Mouse (Mus musculus) spleen, postnatal 10 days (tissue): Measurements from ENCODE around the gene Mydgf.

Experiments used
- DNase-seq, 2 experiments: peaks; one replicate each; pipeline ENCODE4 v3.0.0; 2021 to 2022; ENCODE audit warnings: low spot score in 2 of 2

The Mydgf gene

DNA sequence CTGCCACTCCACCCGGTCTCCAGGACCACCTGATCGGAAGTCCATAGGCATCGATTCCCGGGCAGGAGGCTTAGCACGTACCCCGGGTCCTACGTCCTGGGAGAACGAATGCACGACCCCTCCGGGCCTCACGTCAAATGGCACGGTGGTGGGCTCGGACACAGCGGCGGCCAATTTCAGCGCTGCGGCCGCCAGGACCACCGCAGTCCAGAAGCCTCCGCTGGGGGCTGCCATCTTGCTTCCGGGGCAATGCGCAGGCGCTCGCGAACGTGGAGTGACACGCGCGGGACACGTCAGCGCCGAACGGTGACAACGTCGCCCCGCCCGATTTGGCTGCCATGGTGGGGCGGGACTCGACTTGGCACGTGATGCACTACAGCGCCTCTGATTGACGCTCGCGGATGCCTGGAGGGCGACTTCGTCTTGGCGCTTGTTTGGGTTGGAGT is at the start of gene Mydgf:
TSS of gene Mydgf (minus strand) at position 263 of the 446 bp plus-strand sequence.
- peak; percentile 85 to 97 for DNase-seq

DNA sequence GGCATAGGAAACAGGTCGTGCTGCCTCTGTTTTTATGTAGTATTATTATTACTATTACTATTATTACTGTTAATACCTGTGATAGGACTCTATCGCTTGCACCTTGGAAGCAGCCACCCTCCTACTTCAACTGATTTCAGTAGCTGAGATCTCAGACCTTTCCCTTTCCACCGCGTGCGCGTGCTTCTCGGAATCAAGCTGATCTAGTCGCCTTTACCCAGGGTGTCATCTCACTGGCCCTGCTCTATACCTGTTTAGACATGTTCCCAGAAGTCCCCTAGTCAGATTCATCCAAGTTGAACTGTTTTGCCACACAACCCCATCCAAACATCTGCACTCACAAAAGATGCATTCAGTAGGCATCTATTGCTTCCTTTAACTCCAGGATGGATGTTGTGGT is 49.7 kb upstream of the Mydgf start:
- DNase-seq, result no peak

DNA sequence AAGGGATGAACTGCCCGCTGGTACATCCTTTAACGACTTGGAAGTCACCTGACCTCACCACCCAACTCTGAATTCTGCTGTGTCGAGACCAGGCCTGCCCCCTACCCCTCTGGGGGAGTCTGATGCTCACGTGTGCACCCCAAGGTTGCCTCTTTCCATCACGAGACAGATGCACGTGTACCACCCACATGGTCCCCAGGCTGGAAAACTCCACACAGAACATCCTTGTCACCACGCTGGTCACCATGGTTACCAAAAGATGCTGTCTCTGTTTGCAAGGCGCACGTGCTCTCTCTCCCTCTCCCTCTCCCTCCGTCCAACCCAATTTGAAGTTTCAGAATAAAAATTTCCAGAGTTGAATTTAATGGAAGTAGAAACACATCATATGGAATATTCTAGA is 46.2 kb upstream of the Mydgf start:
- no peak for DNase-seq

DNA sequence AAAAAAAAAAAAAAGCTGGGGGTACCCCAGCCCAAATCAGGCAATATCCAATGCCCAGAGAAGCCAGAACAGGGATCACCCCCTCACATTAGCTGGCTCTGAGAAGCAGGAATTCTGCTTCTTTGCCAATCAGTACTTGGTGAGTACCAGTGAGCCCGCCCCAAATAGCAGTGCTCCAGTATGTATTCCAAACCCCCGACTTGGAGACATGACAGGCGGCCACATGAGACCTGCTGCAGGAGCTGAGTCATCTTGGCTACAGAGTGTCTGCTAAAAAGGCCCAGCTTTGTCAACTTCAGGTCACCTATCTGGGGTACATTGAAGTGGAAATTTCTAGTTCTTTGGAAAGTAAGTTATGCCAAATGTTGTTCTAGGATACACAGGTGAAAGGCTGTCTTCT is 42.8 kb upstream of the Mydgf start:
- no peak for DNase-seq

DNA sequence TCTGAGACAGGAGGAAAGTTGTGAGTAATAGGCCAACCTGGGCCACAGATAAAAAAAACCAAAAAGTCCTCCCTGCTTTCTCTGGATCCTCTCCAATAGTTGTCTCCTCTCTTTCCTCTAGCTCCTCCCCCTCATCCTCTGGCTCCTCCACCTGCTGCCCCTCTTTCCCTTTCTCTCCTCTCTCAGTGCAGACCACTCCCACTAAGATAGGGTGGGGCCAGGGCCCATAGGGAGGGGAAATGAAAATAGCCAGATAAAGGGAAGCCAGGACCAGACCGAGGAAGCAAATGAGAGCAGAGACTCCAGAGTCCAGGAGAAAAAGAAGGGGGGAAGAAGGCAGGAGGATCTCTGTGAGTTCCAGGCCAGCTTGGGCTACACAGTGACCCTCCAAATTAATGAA is 41.2 kb upstream of the Mydgf start:
- no peak for DNase-seq

DNA sequence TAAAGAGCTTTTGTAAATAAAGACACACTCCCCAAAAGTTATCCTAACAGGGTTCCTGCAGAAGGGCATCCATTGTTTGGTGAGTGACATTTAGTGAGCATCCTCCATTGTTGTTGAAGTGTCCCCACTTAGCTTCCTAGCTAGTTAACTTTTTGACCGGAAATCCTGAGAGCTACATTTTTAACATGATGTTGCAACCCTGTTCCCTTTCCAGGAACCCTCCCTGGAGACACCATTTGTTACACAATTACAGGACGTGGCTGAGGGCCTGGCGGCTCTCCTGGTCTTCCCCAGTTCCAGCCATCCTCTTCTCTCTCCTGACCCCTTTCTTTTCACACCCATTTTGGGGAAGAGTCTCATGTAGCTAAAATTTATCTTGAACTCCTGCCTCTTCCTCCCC is 36.1 kb upstream of the Mydgf start:
- DNase-seq, result no peak

DNA sequence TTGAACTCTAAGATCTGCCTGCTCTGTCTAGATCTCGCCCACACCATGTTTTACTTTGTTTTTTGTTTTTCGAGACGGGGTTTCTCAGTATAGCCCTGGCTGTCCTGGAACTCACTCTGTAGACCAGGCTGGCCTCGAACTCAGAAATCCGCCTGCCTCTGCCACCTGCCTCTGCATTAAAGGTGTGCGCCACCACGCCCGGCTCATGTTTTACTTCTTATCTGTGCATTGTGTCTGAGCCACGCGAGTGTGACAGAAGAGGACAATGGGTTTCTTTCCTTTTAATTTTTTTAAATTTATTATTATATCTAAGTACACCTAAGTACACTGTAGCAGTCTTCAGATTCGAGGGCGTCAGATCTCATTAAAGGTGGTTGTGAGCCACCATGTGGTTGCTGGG is 35.5 kb upstream of the Mydgf start:
- DNase-seq, result no peak

DNA sequence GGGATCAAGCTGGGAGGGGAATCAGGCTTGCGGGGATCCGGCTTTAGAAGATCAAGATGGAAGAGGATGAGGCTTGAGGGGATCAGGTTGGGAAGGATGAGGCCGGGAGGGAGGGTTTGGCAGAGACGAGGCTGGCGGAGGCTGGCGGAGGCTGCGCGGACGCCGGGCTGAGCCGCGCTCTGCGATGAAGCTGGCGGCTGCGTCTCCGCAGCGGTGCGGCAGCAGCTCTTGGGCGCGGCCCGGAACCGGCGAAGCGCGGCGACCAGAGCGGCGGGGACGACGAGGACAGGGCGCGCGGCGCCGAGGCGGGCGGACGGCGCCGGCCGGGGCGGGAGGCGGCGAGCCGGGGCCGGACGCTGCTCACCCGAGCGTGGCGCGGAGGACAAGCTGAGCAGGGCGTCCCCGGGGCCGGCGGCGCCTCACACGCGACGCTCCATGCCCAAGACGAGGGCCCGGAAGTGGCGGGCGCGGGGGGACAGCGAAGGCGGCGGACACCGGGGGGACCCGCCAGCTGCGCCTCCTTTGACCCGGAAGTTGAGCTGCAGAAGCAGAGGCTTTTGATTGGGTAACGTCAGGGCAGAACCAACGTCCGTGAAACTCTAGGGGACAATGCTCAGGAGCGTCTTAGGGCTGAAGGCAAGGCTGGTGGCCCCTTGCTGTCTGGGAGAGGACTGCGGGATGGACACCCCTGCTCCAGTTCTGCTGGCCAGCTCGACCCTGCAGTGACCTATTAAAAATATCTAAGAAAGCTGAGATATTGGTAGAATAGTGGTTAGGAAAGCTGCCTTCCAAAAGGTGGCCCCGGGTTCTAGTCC is 34.9 kb upstream of the Mydgf start, which contains the start of gene Dpp9:
TSS of gene Dpp9 (minus strand) at position 529 of the 815 bp plus-strand sequence.
- DNase-seq, result peak; percentile 78 to 87

DNA sequence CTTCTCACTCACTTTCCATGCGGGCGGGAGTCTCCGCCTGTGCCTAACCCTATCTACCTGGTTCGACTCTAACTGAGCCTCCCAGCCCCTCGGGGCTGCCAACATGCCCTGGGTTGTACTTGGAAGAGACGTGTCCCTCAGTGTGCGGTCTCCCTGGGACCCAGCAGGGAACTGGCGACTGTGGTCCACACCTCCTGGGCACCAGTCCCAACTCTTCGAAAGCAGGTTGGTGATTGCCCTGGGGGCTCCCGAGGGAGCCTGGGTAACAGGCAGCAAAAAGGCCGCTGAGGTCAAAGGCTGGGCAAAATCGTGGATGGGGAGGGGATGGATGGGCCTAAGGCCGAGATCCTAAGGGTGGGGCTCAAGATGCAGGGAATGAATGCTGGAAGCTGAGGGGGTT is 34.0 kb upstream of the Mydgf start:
- no peak for DNase-seq

DNA sequence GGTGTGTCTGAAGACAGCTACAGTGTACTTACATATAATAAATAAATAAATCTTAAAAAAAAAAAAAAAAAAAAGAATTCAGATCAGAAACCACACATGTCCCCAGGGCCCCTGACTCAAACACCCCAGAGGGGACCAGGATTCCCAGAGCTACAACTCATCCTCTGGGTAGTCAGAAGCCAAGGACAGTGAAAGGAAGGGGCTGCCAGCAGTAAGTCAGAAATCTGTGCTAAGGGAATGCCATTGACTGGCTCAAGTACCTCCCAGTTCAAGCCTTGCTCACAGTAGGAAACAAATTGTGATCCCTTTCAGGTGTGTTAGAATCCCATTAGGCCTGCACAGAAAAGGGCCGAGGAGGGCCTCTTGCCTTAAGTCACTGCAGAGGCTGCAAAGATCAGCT is 30.5 kb upstream of the Mydgf start:
- no peak for DNase-seq

DNA sequence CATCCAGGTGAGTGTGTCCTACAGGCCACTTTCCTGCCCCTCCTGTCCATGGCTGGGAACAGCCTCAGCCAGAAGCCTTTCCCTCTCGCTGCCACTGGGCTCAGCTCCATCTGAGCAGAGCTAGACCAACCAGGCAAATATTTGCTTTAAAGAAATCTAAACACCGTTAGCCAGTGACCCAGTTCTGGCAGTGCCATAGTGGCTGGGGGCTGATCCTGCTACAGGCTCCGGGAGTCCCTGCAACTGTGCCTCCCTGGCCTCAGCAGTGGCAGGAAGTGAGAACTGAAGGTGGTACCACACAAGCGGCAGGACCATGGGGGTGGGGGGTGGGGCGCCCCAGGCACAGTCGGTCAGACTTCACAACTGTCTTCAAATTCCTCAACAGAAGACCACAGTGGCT is 29.0 kb upstream of the Mydgf start:
- no peak for DNase-seq

DNA sequence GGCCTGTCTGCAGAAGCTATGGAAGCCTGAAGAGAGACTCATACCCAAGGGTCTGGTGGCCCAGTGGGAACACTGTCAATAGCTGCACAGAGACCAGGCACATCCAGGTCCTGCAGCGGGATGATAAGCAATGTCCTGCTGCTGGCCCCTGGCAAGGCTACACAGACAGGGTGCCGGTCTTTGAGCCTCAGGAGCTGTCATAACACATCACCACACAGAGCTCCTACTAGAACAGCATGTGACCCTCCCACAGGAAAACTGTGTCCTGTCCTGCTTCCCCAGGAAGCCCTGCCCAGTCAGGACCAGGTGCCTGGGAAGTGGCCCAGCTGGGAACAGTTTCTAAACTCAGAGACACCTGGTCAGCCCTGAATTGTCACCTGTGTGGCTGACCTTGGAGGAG is 27.4 kb upstream of the Mydgf start:
- no peak for DNase-seq

DNA sequence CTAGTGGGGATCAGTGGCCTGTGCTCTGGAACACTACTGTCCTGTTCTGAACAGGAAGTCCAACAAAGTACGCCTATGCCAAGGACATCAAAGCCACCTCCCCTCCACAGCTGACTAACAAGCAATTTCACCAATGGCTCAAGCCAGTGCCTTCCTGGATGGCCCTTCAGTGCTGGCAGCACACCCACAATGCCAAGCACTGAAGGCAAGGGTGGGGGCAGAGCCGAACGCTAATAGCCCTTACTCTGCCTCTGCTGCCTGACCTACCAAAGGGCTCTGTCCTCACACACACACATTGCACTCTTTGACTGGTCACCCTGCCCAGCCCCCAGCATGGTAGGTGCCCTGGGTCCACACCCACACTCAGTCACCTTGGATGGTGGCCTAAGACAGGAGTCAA is 25.1 kb upstream of the Mydgf start:
- DNase-seq, result no peak

DNA sequence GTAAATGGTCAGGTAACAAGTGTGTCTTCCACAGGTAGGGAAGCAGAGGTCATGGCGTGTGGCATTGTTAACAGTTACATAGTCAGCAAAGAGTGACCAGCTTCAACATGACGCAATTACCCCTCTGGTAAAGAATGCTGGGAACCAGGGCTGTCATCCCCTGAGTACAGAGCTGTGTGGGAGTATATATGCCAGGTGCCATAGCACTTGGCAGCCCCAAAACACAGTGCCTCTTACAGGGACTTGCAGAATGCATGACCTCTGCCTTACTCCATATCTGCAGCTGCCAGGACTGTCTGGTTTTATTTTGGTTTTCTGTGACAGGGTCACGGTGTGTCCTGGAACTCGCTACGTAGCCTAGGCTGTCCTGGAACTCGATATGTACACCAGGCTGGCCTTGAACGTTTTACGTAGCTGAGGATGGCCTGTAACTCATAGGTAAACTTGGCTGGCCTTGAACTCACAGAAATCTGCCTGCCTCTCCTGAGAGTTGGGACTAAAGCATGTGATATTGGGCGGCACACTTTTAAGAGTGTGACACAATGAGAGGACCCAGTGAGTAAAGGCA is 24.3 kb upstream of the Mydgf start:
- no peak for DNase-seq

DNA sequence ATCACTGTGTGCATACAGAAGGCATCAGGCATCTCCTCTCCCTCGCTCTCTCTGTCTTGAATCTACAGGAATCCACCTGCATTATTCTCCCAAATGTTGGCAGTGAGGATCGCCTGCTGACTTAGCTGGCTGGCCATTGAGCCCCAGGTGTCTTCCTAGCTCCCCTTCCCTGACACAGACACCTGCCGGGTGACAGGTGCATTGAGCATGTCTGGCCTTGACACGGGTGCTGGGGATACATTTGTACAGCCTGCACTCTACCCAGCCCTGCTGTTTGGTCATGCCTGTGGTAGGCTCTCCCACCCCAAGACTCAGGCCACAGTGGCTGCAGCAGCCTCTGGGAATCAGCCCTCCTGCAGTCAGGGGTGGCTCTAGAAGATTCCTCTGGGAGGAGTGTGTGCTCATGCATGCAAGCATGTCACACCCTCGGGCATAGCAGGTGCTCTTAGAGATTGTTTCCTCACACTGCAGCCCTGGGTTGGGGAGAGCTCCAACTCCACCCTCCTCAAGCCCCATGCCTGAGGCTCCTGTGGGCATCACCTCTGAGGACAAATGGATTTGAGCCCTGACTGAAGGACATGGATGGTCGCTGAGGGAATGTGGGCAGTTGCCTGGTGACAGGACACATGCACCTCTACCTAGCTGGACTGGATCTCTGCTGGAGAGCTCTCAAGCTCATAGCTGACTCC is 23.4 kb upstream of the Mydgf start:
- no peak for DNase-seq

DNA sequence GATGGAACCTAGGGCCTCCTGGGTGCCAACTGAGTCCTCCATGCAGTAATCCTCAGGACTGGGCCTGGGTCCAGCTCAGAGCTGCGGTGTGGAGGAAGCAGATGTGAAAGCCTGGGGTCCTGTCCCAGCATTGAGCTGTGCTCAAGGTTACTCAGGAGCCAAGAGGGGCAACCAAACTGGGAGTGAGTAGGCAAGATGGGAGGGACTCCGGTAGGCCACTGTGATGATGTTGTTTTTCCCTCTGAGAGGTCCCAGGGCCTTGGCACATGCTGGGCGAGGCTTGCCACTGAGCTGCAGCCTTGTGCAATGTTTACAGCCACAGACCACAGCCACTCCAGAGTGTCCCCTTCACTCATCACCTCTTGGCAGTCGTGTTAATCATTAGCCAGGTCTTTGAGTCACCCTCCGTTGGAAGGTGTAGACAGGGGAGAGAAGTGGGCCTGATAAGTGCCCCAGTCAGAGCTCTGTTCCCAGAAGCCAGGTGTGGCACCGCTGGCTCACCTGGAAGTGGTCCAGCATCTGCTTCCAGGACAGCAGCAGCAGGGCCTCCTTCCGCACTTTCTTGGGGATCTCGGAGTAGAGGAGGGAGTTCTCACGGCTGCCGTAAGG is 22.7 kb upstream of the Mydgf start:
- no peak for DNase-seq

DNA sequence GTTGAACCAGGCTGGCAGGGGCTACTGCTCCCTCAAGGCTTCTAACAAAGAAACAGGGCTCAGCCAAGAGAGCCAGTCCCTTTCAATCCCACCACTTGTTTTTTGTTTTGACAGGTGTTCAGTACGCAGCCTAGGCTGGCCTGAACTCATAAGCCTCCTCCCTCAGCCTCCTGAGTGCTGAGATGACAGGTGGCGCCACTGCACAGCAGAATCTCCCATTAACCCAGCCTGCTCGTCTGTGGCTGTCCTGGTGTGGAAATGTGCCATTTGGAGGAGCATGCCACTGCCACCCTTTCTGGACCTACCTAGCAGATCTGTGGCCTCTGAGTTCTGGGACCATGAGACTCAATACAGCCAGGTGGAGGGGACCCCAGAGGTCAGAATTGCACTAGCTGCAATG is 20.0 kb upstream of the Mydgf start:
- no peak for DNase-seq

DNA sequence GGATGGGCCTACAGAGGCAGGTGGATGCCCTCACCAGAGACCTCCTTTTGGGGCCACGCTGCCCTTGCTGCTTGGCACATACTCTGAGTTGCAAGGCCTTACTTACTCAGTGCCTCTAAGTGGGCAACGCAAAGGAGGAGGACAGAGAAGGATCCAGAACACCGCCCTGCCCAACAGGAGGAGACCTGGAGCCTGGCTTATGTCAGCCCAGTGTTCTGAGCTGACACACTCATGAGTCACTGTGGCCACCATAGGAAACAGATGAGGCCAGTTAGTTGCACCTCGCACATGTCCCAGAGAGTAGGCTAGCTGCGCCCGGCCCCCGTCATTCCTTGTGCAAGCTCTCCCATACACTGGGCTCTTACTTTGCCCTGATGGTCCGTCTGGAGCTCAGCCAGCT is 18.8 kb upstream of the Mydgf start:
- no peak for DNase-seq

DNA sequence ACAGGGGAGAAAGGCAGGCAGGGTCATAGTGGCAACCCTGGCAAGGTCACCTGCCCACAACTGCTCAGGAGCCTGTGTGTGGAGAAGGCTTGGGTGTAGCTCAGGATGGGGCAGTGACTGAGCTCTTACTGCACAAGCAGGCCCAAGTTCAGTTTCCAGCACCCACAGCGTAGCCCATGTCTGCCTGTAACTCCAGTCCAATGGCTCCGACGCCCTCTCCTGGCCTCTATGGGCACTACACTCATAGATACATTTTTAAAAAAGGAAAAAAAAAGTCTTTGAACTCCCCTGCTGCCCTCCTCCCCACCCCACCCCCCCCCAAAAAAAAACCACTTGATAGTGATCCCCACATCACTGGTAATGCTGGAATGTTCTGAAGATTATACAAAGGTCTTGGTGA is 17.9 kb upstream of the Mydgf start:
- DNase-seq, result no peak

DNA sequence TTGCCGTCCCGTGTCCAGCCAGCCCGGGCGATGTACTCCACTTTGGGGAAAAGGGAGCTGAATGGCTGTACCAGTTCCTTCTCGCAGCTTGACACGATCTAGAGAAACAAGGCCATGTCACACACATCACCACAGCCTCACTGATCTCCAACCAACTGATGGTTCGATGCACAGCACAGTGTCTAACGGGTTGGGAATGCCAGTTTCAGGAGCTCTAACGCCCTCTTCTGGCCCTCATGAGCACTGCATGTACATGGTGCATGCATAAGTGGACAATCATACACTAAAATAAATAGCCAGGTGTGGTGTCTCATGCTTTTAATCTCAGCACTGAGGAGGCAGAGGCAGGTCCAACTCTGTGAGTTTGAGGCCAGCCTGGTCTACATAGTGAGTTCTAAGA is 16.9 kb upstream of the Mydgf start:
- DNase-seq, result no peak

DNA sequence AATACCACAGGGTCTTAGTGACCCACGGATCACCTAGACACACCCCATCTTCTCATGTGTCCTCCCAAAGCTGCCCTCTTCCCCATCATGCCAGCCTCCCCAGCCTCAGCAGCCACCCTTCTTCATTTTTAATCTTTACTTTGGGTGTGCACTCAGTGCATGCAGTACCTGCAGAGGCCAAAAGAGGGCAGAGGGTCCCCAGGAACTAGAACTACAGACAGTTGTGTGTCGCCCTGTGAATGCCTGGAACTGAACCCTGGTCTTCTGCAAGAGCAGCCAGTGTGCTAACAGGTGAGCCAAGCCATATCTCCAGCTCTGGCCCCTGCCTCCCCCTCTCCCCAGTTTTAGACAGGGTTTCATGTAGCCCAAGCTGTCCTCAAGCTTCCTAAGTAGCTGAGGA is 13.1 kb upstream of the Mydgf start:
- peak; percentile 17 to 50 for DNase-seq

DNA sequence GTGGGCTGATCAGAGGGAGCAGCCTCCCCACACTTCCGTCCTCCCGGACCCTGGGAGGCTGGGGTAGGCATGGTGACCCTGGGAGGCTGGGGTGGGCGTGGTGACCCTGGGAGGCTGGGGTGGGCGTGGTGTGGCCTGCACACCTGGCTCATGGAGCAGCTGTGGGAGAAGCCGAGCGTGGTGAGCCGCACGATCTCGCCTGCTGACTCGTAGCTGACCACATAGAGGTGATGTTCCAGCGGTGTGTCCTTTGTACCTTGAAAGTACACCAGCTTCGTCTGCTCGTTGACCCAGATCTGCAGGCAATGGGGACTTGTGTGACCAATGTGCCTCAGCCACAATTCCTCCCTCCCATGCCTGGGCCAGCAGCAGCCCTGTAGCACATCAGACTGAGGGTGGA is 11.0 kb upstream of the Mydgf start:
- no peak for DNase-seq

DNA sequence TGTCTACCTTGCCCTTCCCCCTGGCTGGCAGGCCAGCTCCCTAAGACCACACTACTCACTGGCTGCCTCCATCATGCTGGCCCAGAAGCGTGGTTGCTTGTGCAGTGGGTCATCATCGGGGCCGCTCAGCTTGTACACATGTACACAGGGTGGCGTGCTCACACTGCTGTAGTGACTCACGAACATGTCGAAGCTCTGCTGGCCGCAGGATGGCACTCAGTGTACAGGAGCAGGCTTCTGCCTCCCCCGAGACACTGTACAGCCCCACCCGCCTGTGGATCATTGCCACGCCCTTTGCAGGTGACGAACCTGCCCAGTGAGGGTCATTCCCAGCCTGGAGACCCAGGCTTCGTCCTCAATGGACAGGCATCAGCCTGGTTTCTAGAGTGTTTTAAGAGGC is 10.6 kb upstream of the Mydgf start:
- DNase-seq, result no peak
